Comparison of ENCODE assay signal across 9 mouse cellular contexts in the genomic region with DNA sequence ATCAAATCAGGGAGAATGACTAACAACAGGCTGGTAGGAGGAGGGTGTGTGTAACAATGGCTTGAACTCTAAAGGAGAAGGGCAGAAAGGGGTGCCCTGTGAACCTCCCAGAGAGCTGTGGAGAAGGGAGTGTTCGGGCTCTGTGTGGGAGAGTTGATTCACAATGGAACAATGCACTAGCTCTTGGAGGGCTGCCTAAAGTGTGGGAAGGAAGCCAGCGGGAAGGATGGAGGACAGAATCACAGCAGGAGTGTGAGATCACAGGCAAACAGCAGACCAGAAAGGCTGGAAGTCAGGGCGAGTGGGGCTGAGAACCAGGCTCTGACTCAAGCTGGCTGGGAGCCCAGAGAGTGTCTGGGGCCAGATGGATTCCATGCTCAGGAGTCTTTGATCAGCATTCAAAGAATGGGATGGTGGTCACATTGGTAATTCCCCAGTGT. TPM values are rescaled to one million over a fixed set of nuclear protein-coding genes. Genes with fewer than 3 reads are reported as not detected.
DNase-seq lines count a peak whose midpoint lies in the region; ATAC-seq and TF ChIP-seq lines count a peak whose summit lies in the region.
"Had no signal": no experiment of that assay in that cellular context is flagged by ENCODE, and none has a peak within 500 bp of the region (broad histone marks: within the 10 kb centered on the region; RNA-seq: fewer than 3 reads in every experiment).

No protein-coding gene starts in this region.

- WGBS in stomach, embryonic 14.5 days = 14% methylated on average over 3 of the region's 3 CpGs

- ATAC-seq in frontal cortex, adult (ENCODE audit: low TSS enrichment) = peak; percentile 86
- peak; percentile 83 for ATAC-seq in stomach, embryonic 14.5 days (ENCODE audit: insufficient number of reproducible peaks, insufficient read depth, low FRiP score, low read depth)

- no peaks in the 10 kb centered on the region for H3K27me3 ChIP-seq in stomach, embryonic 14.5 days (ENCODE audit: control insufficient read depth, insufficient read depth, low read length)

- H3K27ac ChIP-seq in layer of hippocampus, adult 2 months = no peak overlapping the region
- peak overlapping the region; percentile 21; the same call in 1 of the 2 replicates for H3K27ac ChIP-seq in stomach, embryonic 14.5 days (ENCODE audit: low read length)
- H3K27ac ChIP-seq: macrophage had no signal

- H3K9ac ChIP-seq in stomach, embryonic 14.5 days (replicated peaks; ENCODE audit: low read depth, low read length) = no peak overlapping the region

- no peak overlapping the region for H3K4me2 ChIP-seq in stomach, embryonic 14.5 days (replicated peaks; ENCODE audit: low read depth, low read length)

- peak; percentile 84 for DNase-seq in 3134 (ENCODE audit: extremely low read depth, insufficient read length, low spot score)
- DNase-seq in adrenal gland, postnatal 14 days = peak; percentile 84
- DNase-seq in heart, postnatal 25 days (ENCODE audit: low spot score) = peak; percentile 84
- DNase-seq in layer of hippocampus, adult 2 months (ENCODE audit: low spot score in 2 of 2) = peak; percentile 87
- peak; percentile 70 for DNase-seq in lung, postnatal 25 days (ENCODE audit: low spot score)
- no peak for DNase-seq in thymus, postnatal 14 days

- 0 out of 2 replicates have a peak, but pooled peaks cover 11% of the 10 kb centered on the region for H3K4me1 ChIP-seq in stomach, embryonic 14.5 days (ENCODE audit: control insufficient read depth, insufficient read depth, low read length)

- no peaks in the 10 kb centered on the region for H3K36me3 ChIP-seq in stomach, embryonic 14.5 days (ENCODE audit: control insufficient read depth, insufficient read depth, low read length)

- no peak overlapping the region for H3K4me3 ChIP-seq in layer of hippocampus, adult 2 months
- no peak overlapping the region for H3K4me3 ChIP-seq in stomach, embryonic 14.5 days (ENCODE audit: low read depth, low read length)

- no peak for TF ChIP-seq CTCF in layer of hippocampus, adult 2 months (conservative IDR thresholded peaks at IDR 0.05)

- peaks cover 6% of the 10 kb centered on the region; the same call in 1 of the 2 replicates for H3K9me3 ChIP-seq in stomach, embryonic 14.5 days (ENCODE audit: control insufficient read depth, low read depth, low read length)

- intact Hi-C loops in heart, postnatal 25 days (cut with DNase I) = no loop called here

RNA-seq across cellular contexts. Expression of a gene that starts 12.6 kb away (rescaled TPM):
- total RNA-seq in adrenal gland, postnatal 14 days (2021) = 3.3 and 4.8 TPM in 2 replicates
- total RNA-seq in heart, postnatal 25 days (2021) = 10 to 100 TPM; 13.9 to 15.8 TPM
- 1 to 10 TPM; 1.1 to 1.8 TPM for total RNA-seq in layer of hippocampus, adult 2 months (2021)
- polyA plus RNA-seq in stomach, embryonic 14.5 days (2014; fragmentation: Nextera tagmentation; extraction: Ambion mirVana) = 5.2 and 7.7 TPM in 2 replicates

RNA-seq across cellular contexts. Expression of a gene that starts 58.4 kb away (rescaled TPM):
- 57.0 and 58.8 TPM in 2 replicates for total RNA-seq in adrenal gland, postnatal 14 days (2021)
- total RNA-seq in heart, postnatal 25 days (2021) = 100 to 1,000 TPM; 143 to 145 TPM
- 10 to 100 TPM; 23.3 to 24.0 TPM for total RNA-seq in layer of hippocampus, adult 2 months (2021)
- 22.6 and 26.0 TPM in 2 replicates for polyA plus RNA-seq in stomach, embryonic 14.5 days (2014; fragmentation: Nextera tagmentation; extraction: Ambion mirVana)
